Mouse (Mus musculus): ENCODE data around the gene Bcl7a. TPM values are rescaled to one million over a fixed set of nuclear protein-coding genes. Genes with fewer than 3 reads are reported as not detected.
A peak's percentile ranks its signal among the peaks of the same experiment; 100 is the strongest.

Gene Bcl7a
- polyA plus RNA-seq, 1 experiment from 2014 or later, result 21.1 TPM

DNA sequence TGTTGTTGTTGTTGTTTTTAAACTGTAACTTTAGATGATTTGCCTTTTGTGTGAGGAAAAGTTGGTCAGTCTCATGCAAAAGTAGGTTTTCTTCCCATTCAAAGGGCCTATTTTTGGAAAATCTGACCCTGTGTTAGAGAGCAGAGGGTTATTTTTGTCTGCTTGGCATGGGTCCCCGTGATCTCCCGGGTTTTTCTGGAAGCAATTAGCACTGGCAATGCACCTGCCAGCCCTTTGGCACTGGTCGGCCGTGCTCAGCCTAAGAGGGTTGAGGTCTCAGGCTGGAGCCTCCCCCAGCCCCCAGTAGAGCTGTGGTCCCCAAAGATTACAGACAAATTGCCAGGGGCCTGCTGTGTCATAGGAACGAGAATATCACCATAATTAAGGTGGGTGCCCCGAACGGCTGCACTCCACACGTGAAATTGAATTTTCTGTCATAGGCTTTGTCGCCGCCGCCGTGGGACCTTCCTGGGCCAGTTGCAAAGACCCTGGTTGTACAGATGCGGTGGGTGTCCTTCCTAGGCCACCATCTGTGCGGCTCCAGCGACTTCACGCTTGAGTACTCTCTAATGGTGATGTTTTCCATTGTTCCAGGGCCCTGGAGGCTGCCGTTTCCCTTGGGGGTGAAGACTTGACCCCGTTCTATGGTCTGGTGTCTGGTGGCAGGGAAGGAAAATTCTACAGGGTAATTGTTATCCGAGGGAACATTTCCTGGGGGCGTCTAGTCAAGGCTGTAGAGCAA is 41.7 kb upstream of the Bcl7a start:
- H3K4me3 ChIP-seq (ENCODE audit: low read depth, low read length), result no peak overlapping the region
- no peaks in the 10 kb centered on the region for H3K36me3 ChIP-seq (ENCODE audit: control insufficient read depth, insufficient read depth, low read length)
- no peak overlapping the region for H3K9ac ChIP-seq (ENCODE audit: low read length)
- H3K9me3 ChIP-seq (ENCODE audit: control insufficient read depth, low read length), result no peaks in the 10 kb centered on the region
- H3K4me1 ChIP-seq (replicated peaks; ENCODE audit: control insufficient read depth, insufficient read depth, low read length), result no peaks in the 10 kb centered on the region
- no peak overlapping the region for H3K4me2 ChIP-seq (ENCODE audit: low read length)
- DNase-seq (ENCODE audit: low spot score) (no peak), ATAC-seq (replicated peaks; ENCODE audit: low FRiP score, low TSS enrichment, low read depth) (no peak)
- 79% methylated on average over 20 of the region's 20 CpGs for WGBS
- no peaks in the 10 kb centered on the region for H3K27me3 ChIP-seq (replicated peaks; ENCODE audit: control insufficient read depth, insufficient read depth, low read length)
- H3K27ac ChIP-seq (ENCODE audit: low read depth), result no peak overlapping the region

DNA sequence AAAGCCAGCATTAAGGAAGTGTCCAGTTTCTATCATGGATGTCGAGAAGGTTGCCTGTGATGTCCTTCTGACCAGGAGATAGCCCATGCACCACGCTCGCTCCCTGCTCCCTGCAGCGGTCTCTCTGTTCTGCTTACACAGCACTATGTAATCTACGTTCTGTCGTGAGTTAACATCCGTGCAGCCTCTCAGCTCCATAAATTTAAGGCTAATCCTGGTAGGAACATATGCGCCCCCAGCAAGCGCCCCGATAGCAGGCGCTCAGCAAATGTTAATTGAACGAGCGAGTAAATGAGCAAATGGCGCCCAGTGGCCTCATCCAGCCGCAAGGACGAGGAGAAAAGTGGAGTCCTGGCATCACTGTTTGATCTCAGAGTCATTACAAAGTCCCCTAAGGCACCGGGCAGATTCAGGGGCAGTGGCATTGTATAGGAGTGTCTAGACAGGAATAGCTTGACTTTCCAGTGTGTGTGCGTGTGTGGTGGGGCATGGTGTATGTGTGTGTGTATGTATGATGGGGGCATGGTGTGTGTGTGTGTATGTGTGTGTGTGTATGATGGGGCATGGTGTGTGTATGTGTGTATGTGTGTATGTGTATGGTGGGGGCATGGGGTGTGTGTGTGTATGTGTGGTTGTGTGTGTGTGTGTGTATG is 35.9 kb upstream of the Bcl7a start:
- 0 out of 2 replicates have a peak, but pooled peaks cover 11% of the 10 kb centered on the region for H3K4me1 ChIP-seq (replicated peaks; ENCODE audit: control insufficient read depth, insufficient read depth, low read length)
- no peak overlapping the region for H3K4me2 ChIP-seq (ENCODE audit: low read length)
- H3K9me3 ChIP-seq (ENCODE audit: control insufficient read depth, low read length), result no peaks in the 10 kb centered on the region
- H3K9ac ChIP-seq (ENCODE audit: low read length), result no peak overlapping the region
- H3K27ac ChIP-seq (ENCODE audit: low read depth), result no peak overlapping the region
- H3K27me3 ChIP-seq (replicated peaks; ENCODE audit: control insufficient read depth, insufficient read depth, low read length), result no peaks in the 10 kb centered on the region
- ATAC-seq (replicated peaks; ENCODE audit: low FRiP score, low TSS enrichment, low read depth), result no peak
- WGBS, result 67% methylated on average over 18 of the region's 18 CpGs
- H3K4me3 ChIP-seq (ENCODE audit: low read depth, low read length), result no peak overlapping the region
- no peaks in the 10 kb centered on the region for H3K36me3 ChIP-seq (ENCODE audit: control insufficient read depth, insufficient read depth, low read length)
- no peak for DNase-seq (ENCODE audit: low spot score)

- H3K9me3 ChIP-seq (ENCODE audit: control insufficient read depth, low read length), result no peaks in the 10 kb centered on the region
- no peak overlapping the region for H3K4me3 ChIP-seq (ENCODE audit: low read depth, low read length)
- no peak overlapping the region for H3K9ac ChIP-seq (ENCODE audit: low read length)
- DNase-seq (ENCODE audit: low spot score) (peak; percentile 61), ATAC-seq (replicated peaks; ENCODE audit: low FRiP score, low TSS enrichment, low read depth) (peak; percentile 50; the same call in 1 of the 2 replicates)
- H3K36me3 ChIP-seq (ENCODE audit: control insufficient read depth, insufficient read depth, low read length), result no peaks in the 10 kb centered on the region
- no peaks in the 10 kb centered on the region for H3K27me3 ChIP-seq (replicated peaks; ENCODE audit: control insufficient read depth, insufficient read depth, low read length)
- H3K4me1 ChIP-seq (replicated peaks; ENCODE audit: control insufficient read depth, insufficient read depth, low read length), result 0 out of 2 replicates have a peak, but pooled peaks cover 18% of the 10 kb centered on the region
- WGBS, result 17% methylated on average over 10 of the region's 10 CpGs
- peak overlapping the region; percentile 62 for H3K27ac ChIP-seq (ENCODE audit: low read depth)
- peak overlapping the region; percentile 9; the same call in 1 of the 2 replicates for H3K4me2 ChIP-seq (ENCODE audit: low read length)
Measured at GRCm38 (mm10) chr5:123309816-123310215, 33.8 kb upstream of the Bcl7a start.

DNA sequence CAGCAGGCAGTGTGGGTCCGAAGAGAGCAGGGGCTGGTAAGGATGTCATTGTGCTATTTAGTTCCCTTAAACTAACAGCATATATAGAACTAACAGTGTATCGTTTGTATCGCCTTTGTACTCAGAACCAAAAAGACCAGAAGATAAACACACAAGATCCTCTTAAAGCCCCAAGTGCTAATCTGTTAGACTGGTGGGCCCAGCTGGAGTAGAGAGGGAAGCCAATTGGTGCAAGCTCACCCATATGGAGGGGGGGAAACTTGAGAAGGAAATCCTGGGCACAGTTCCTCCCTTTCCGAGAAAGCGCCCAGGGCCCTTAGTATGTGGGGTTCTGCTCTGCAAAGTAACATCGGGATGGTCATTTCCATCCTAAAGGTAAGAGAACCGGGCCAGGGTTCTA is 33.4 kb upstream of the Bcl7a start:
- no peak overlapping the region for H3K4me3 ChIP-seq (ENCODE audit: low read depth, low read length)
- DNase-seq (ENCODE audit: low spot score) (no peak), ATAC-seq (replicated peaks; ENCODE audit: low FRiP score, low TSS enrichment, low read depth) (no peak)
- no peaks in the 10 kb centered on the region for H3K27me3 ChIP-seq (replicated peaks; ENCODE audit: control insufficient read depth, insufficient read depth, low read length)
- H3K27ac ChIP-seq (ENCODE audit: low read depth), result peak overlapping the region; percentile 62
- H3K9ac ChIP-seq (ENCODE audit: low read length), result no peak overlapping the region
- no peaks in the 10 kb centered on the region for H3K9me3 ChIP-seq (ENCODE audit: control insufficient read depth, low read length)
- H3K4me1 ChIP-seq (replicated peaks; ENCODE audit: control insufficient read depth, insufficient read depth, low read length), result 0 out of 2 replicates have a peak, but pooled peaks cover 21% of the 10 kb centered on the region
- WGBS, result 43% methylated on average over 7 of the region's 7 CpGs
- H3K36me3 ChIP-seq (ENCODE audit: control insufficient read depth, insufficient read depth, low read length), result no peaks in the 10 kb centered on the region
- H3K4me2 ChIP-seq (ENCODE audit: low read length), result peak overlapping the region; percentile 9; the same call in 1 of the 2 replicates

DNA sequence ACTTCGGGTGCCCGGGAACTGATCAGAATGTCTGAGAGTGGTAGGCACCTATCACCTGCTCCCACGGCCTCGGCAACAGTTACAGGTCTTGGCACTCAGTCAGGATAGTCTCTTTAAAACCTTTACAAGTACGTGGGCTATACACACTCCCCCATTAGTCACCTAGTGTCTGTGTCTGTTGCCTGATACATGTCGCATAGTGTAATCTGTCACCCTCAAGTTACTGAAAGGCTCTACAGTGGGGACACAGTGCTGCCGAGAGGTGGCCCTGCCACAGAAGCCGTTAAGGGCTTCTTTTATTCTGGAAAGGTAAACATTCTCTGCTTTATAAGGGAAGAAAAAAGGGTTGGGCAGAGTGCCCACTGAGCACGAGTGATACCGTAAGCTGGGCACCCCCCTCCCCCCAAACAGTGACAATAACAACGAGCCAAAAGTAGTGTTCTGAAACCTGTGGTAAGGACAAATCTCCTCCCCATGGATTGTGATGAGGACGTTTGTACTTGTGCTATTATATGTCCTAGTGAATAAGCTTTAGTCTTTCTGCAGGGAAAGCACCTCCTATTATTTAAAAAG is 30.5 kb upstream of the Bcl7a start:
- no peak overlapping the region for H3K27ac ChIP-seq (ENCODE audit: low read depth)
- H3K9me3 ChIP-seq (ENCODE audit: control insufficient read depth, low read length), result no peaks in the 10 kb centered on the region
- 56% methylated on average over 12 of the region's 12 CpGs for WGBS
- ATAC-seq (replicated peaks; ENCODE audit: low FRiP score, low TSS enrichment, low read depth), result no peak
- no peak for DNase-seq (ENCODE audit: low spot score)
- no peaks in the 10 kb centered on the region for H3K27me3 ChIP-seq (replicated peaks; ENCODE audit: control insufficient read depth, insufficient read depth, low read length)
- H3K4me3 ChIP-seq (ENCODE audit: low read depth, low read length), result no peak overlapping the region
- no peak overlapping the region for H3K4me2 ChIP-seq (ENCODE audit: low read length)
- no peak overlapping the region for H3K9ac ChIP-seq (ENCODE audit: low read length)
- 0 out of 2 replicates have a peak, but pooled peaks cover 21% of the 10 kb centered on the region for H3K4me1 ChIP-seq (replicated peaks; ENCODE audit: control insufficient read depth, insufficient read depth, low read length)
- H3K36me3 ChIP-seq (ENCODE audit: control insufficient read depth, insufficient read depth, low read length), result no peaks in the 10 kb centered on the region

- H3K4me1 ChIP-seq (replicated peaks; ENCODE audit: control insufficient read depth, insufficient read depth, low read length), result 0 out of 2 replicates have a peak, but pooled peaks cover 21% of the 10 kb centered on the region
- no peaks in the 10 kb centered on the region for H3K9me3 ChIP-seq (ENCODE audit: control insufficient read depth, low read length)
- no peaks in the 10 kb centered on the region for H3K27me3 ChIP-seq (replicated peaks; ENCODE audit: control insufficient read depth, insufficient read depth, low read length)
- no peak overlapping the region for H3K4me3 ChIP-seq (ENCODE audit: low read depth, low read length)
- H3K4me2 ChIP-seq (ENCODE audit: low read length), result no peak overlapping the region
- H3K36me3 ChIP-seq (ENCODE audit: control insufficient read depth, insufficient read depth, low read length), result no peaks in the 10 kb centered on the region
- ATAC-seq (replicated peaks; ENCODE audit: low FRiP score, low TSS enrichment, low read depth), result no peak
- 46% methylated on average over 11 of the region's 11 CpGs for WGBS
- no peak for DNase-seq (ENCODE audit: low spot score)
- no peak overlapping the region for H3K27ac ChIP-seq (ENCODE audit: low read depth)
- no peak overlapping the region for H3K9ac ChIP-seq (ENCODE audit: low read length)
Measured at GRCm38 (mm10) chr5:123313851-123314380, 29.7 kb upstream of the Bcl7a start.

DNA sequence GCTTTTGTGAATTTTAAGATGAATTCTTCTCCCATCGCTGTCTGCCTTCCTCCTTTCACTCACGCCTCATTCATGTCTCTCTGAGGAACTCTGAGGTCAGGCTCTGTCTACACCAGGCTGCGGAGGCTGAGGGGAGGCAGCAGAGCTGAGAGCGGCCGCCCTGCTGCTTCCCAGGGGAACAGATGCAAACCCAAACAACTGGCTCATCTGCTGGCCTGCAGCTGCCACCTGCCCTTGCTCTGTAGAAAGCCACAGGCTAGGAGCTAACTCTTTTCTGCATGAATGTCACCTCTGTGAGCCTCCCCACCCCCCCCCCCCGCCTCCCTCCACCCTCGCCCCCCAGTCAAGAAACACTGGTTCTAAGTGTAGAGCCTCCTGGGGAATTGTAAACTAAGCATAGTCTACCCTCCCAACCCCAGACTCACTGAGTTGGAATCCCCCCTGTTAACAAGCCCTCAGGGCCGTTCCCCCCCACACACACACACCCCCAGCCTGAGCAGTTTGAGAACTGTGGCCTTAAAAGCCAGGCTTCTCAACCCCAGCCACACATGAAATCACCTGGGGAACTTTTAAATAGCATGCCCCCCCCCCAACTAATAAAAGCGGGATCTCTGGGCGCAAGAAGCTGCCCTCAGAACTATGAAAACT is 28.3 kb upstream of the Bcl7a start:
- WGBS, result 42% methylated on average over 9 of the region's 10 CpGs

GRCm38 (mm10) chr5:123317992-123318391 is 25.6 kb upstream of the Bcl7a start:
- 0 out of 2 replicates have a peak, but pooled peaks cover 9% of the 10 kb centered on the region for H3K4me1 ChIP-seq (replicated peaks; ENCODE audit: control insufficient read depth, insufficient read depth, low read length)
- peak overlapping the region; percentile 25; the same call in 1 of the 2 replicates for H3K9ac ChIP-seq (ENCODE audit: low read length)
- DNase-seq (ENCODE audit: low spot score) (peak; percentile 64), ATAC-seq (replicated peaks; ENCODE audit: low FRiP score, low TSS enrichment, low read depth) (no peak)
- peak overlapping the region; percentile 48 for H3K4me2 ChIP-seq (ENCODE audit: low read length)
- H3K36me3 ChIP-seq (ENCODE audit: control insufficient read depth, insufficient read depth, low read length), result no peaks in the 10 kb centered on the region
- no peaks in the 10 kb centered on the region for H3K9me3 ChIP-seq (ENCODE audit: control insufficient read depth, low read length)
- H3K4me3 ChIP-seq (ENCODE audit: low read depth, low read length), result peak overlapping the region; percentile 29
- WGBS, result 12% methylated on average over 6 of the region's 6 CpGs
- H3K27ac ChIP-seq (ENCODE audit: low read depth), result no peak overlapping the region
- no peaks in the 10 kb centered on the region for H3K27me3 ChIP-seq (replicated peaks; ENCODE audit: control insufficient read depth, insufficient read depth, low read length)

More for the DNA sequence above, 28.3 kb upstream of the Bcl7a start:
- no peak overlapping the region for H3K27ac ChIP-seq (ENCODE audit: low read depth)
- no peak overlapping the region for H3K4me3 ChIP-seq (ENCODE audit: low read depth, low read length)
- DNase-seq (ENCODE audit: low spot score) (no peak), ATAC-seq (replicated peaks; ENCODE audit: low FRiP score, low TSS enrichment, low read depth) (no peak)
- H3K4me1 ChIP-seq (replicated peaks; ENCODE audit: control insufficient read depth, insufficient read depth, low read length), result 0 out of 2 replicates have a peak, but pooled peaks cover 13% of the 10 kb centered on the region
- no peaks in the 10 kb centered on the region for H3K9me3 ChIP-seq (ENCODE audit: control insufficient read depth, low read length)
- H3K4me2 ChIP-seq (ENCODE audit: low read length), result no peak overlapping the region
- no peak overlapping the region for H3K9ac ChIP-seq (ENCODE audit: low read length)
- H3K27me3 ChIP-seq (replicated peaks; ENCODE audit: control insufficient read depth, insufficient read depth, low read length), result no peaks in the 10 kb centered on the region
- H3K36me3 ChIP-seq (ENCODE audit: control insufficient read depth, insufficient read depth, low read length), result no peaks in the 10 kb centered on the region

All from intestine, embryonic 14.5 days (tissue).